Mouse (Mus musculus): ENCODE measurements around the gene Gpr45. TPM values are rescaled to one million over a fixed set of nuclear protein-coding genes. Genes with fewer than 3 reads are reported as not detected.

Gpr45 gene
- polyA plus RNA-seq (2014; fragmentation: Illumina TruSeq; extraction: RNeasy Lipid Tissue Mini Kit (QIAGEN cat#74804); ENCODE audit: low read depth, low replicate concordance): 28.6 TPM

GRCm38 (mm10) chr1:42952734-42953481 is at the start of gene Gpr45:
TSS of gene Gpr45 (plus strand) at chr1:42952872.

Other genes starting within 250 kb of the Gpr45 start
- 37.6 TPM for gene Mrps9, start 101.6 kb upstream of the Gpr45 start, polyA plus RNA-seq (2014; fragmentation: Illumina TruSeq; extraction: RNeasy Lipid Tissue Mini Kit (QIAGEN cat#74804); ENCODE audit: low read depth, low replicate concordance)
- 25.6 TPM for gene Tgfbrap1, start 145.8 kb downstream of the Gpr45 start, polyA plus RNA-seq (2014; fragmentation: Illumina TruSeq; extraction: RNeasy Lipid Tissue Mini Kit (QIAGEN cat#74804); ENCODE audit: low read depth, low replicate concordance)
- gene AI597479, start 145.8 kb downstream of the Gpr45 start, polyA plus RNA-seq (2014; fragmentation: Illumina TruSeq; extraction: RNeasy Lipid Tissue Mini Kit (QIAGEN cat#74804); ENCODE audit: low read depth, low replicate concordance): 13.8 TPM
- gene Fhl2, start 244.1 kb downstream of the Gpr45 start, polyA plus RNA-seq (2014; fragmentation: Illumina TruSeq; extraction: RNeasy Lipid Tissue Mini Kit (QIAGEN cat#74804); ENCODE audit: low read depth, low replicate concordance): 9.2 TPM

Data from adipose tissue, adult 10 weeks (tissue).